In genomic region chr4:127651601-127652000, GRCm38 (mm10) we compare ENCODE assay signal across 28 mouse cellular contexts.
"Had no signal": no experiment of that assay in that cellular context is flagged by ENCODE, and none has a peak within 500 bp of the region (broad histone marks: within the 10 kb centered on the region; RNA-seq: fewer than 3 reads in every experiment).

No protein-coding gene starts in this region.

- H3K27ac ChIP-seq: gastrocnemius, adult 2 months; heart, adult 2 months; heart, embryonic 13.5 days; heart, embryonic 15.5 days; hindbrain, embryonic 13.5 days; hindbrain, embryonic 15.5 days; hindbrain, postnatal 0 days; kidney, embryonic 15.5 days; kidney, postnatal 0 days; limb, embryonic 12.5 days; limb, embryonic 15.5 days; liver, embryonic 12.5 days; liver, embryonic 14.5 days had no signal

- ATAC-seq: hindbrain, postnatal 0 days; intestine, embryonic 16.5 days; liver, embryonic 12.5 days had no signal

- H3K4me3 ChIP-seq: gastrocnemius, adult 2 months; heart, adult 2 months; heart, embryonic 13.5 days; heart, embryonic 15.5 days; hindbrain, embryonic 13.5 days; hindbrain, embryonic 15.5 days; kidney, embryonic 15.5 days; limb, embryonic 12.5 days; limb, embryonic 15.5 days; liver, embryonic 12.5 days had no signal

- DNase-seq: gastrocnemius, adult 2 months; gastrocnemius, postnatal 10 days; gastrocnemius, postnatal 25 days; heart, adult 11 months; heart, adult 2 months; heart, postnatal 14 days; heart, postnatal 36 days; kidney, adult 11 months; kidney, adult 2 months; kidney, adult 9 months; kidney, postnatal 14 days; kidney, postnatal 36 days; layer of hippocampus, adult 9-11 months; layer of hippocampus, postnatal 36 days; left cerebral cortex, postnatal 4 days had no signal

- H3K4me1 ChIP-seq: heart, embryonic 15.5 days; limb, embryonic 12.5 days; limb, embryonic 15.5 days; liver, embryonic 12.5 days had no signal

- H3K9me3 ChIP-seq: heart, embryonic 13.5 days; heart, embryonic 15.5 days; hindbrain, embryonic 13.5 days; hindbrain, embryonic 15.5 days; kidney, embryonic 15.5 days; limb, embryonic 12.5 days; limb, embryonic 15.5 days; liver, embryonic 12.5 days had no signal

- H3K36me3 ChIP-seq: heart, embryonic 13.5 days; heart, embryonic 15.5 days; hindbrain, embryonic 13.5 days; hindbrain, embryonic 15.5 days; kidney, embryonic 15.5 days; limb, embryonic 12.5 days; limb, embryonic 15.5 days; liver, embryonic 12.5 days had no signal

- H3K9ac ChIP-seq: heart, embryonic 13.5 days; heart, embryonic 15.5 days; hindbrain, embryonic 13.5 days; hindbrain, embryonic 15.5 days; kidney, embryonic 15.5 days; limb, embryonic 12.5 days; limb, embryonic 15.5 days; liver, embryonic 12.5 days; liver, embryonic 14.5 days had no signal

- H3K4me2 ChIP-seq: heart, embryonic 11.5 days; heart, embryonic 13.5 days; heart, embryonic 15.5 days; hindbrain, embryonic 13.5 days; hindbrain, embryonic 15.5 days; kidney, embryonic 15.5 days; limb, embryonic 12.5 days; limb, embryonic 15.5 days; liver, embryonic 12.5 days had no signal

- H3K27me3 ChIP-seq: heart, embryonic 13.5 days; hindbrain, embryonic 13.5 days; hindbrain, embryonic 15.5 days; kidney, embryonic 15.5 days; limb, embryonic 12.5 days; limb, embryonic 15.5 days; liver, embryonic 12.5 days had no signal
